Mouse (Mus musculus): ENCODE results near the gene Krtap28-10.

GRCm38 (mm10) chr1:83066577-83066976 is 24.3 kb upstream of the Krtap28-10 start:
- TF ChIP-seq CTCF (IDR thresholded peaks at IDR 0.05; ENCODE audit: insufficient read depth, low read length) (no peak), POLR2A (IDR thresholded peaks at IDR 0.05; ENCODE audit: borderline replicate concordance, extremely low read depth, low read depth, low read length) (no peak)
